Mouse (Mus musculus): ENCODE measurements around the gene Pxmp2.

DNA sequence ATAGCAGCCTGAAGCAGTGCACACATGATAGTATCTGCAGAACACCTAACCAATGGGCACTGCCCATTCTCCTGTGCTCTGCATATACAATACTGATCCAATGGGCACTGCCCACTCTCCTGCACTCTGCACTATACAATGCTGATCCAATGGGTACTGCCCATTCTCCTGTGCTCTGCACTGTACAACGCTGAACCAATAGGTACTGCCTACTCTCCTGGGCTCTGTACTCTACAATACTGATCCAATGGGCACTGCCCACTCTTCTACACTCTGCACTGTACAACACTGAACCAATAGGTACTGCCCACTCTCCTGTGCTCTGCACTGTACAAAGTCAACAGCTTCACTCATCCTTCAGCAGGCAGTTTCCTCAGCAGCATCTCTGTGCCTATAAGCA is 9.1 kb downstream of the Pxmp2 start:
- TF ChIP-seq CTCF (IDR thresholded peaks at IDR 0.05; ENCODE audit: borderline replicate concordance, control insufficient read depth, extremely low read depth, insufficient read depth, low read length, poor library complexity) (no peak), POLR2A (IDR thresholded peaks at IDR 0.05; ENCODE audit: control insufficient read depth, extremely low read depth, insufficient read depth, low read length, poor library complexity) (no peak)
